Mouse (Mus musculus) MEL (cell line): ENCODE data around the gene Kcnk13. TPM values are rescaled to one million over a fixed set of nuclear protein-coding genes. Genes with fewer than 3 reads are reported as not detected.

Experiments
- DNase-seq: peaks from one replicate; pipeline ENCODE4 v3.0.0; 2011; ENCODE audit warnings: low read depth, low spot score
- H3K27ac ChIP-seq: 2 replicates; pipeline ENCODE4 v1.5.1; 2012; ENCODE audit warnings: low read depth, mild to moderate bottlenecking, control low read depth, low read length, moderate library complexity; ENCODE audit not compliant: control insufficient read depth
- H3K27me3 ChIP-seq, 2 experiments: fragments of 150-350 bp in 1 of 2; sonication (generic) in 1 of 2; 2 replicates each; pipeline ENCODE4 v1.6.1; 2012; ENCODE audit warnings: low read length in 2 of 2, mild to moderate bottlenecking in 2 of 2, improper control_type of control experiment in 1 of 2, moderate library complexity in 1 of 2; ENCODE audit not compliant: insufficient read depth in 2 of 2, control insufficient read depth in 1 of 2
- H3K36me3 ChIP-seq, 2 experiments: 2 replicates each; pipeline ENCODE4 v1.6.1; 2012 to 2014; ENCODE audit warnings: low read length in 2 of 2, improper control_type of control experiment in 1 of 2, inconsistent platforms in 1 of 2, mild to moderate bottlenecking in 1 of 2; ENCODE audit not compliant: insufficient read depth in 2 of 2, control insufficient read depth in 1 of 2
- H3K4me1 ChIP-seq, 2 experiments: fragments of 150-350 bp in 1 of 2; sonication (generic) in 1 of 2; 2 replicates each; pipeline ENCODE4 v1.6.1; 2012; ENCODE audit warnings: low read length in 2 of 2, improper control_type of control experiment in 1 of 2, mild to moderate bottlenecking in 1 of 2; ENCODE audit not compliant: insufficient read depth in 2 of 2, control insufficient read depth in 1 of 2
- H3K4me3 ChIP-seq, 2 experiments: fragments of 150-350 bp in 1 of 2; sonication (generic) in 1 of 2; 2 replicates each; pipeline ENCODE4 v1.5.1; 2012; ENCODE audit warnings: low read depth in 2 of 2, low read length in 2 of 2, mild to moderate bottlenecking in 2 of 2, moderate library complexity in 2 of 2, control low read depth in 1 of 2, improper control_type of control experiment in 1 of 2; ENCODE audit not compliant: control insufficient read depth in 1 of 2, insufficient read depth in 1 of 2
- H3K79me2 ChIP-seq: 2 replicates; pipeline ENCODE4 v1.6.1; 2012; ENCODE audit warnings: mild to moderate bottlenecking, low read length, moderate library complexity; ENCODE audit not compliant: control insufficient read depth, poor library complexity, insufficient read depth
- H3K9ac ChIP-seq: 2 replicates; pipeline ENCODE4 v1.6.1; 2012; ENCODE audit warnings: low read depth, mild to moderate bottlenecking, control low read depth, low read length, moderate library complexity; ENCODE audit not compliant: control insufficient read depth, poor library complexity, severe bottlenecking
- H3K9me3 ChIP-seq: fragments of 150-350 bp; sonication (generic); replicated peaks from 2 replicates; pipeline ENCODE4 v1.6.1; 2012; ENCODE audit warnings: mild to moderate bottlenecking, low read length, improper control_type of control experiment, moderate library complexity; ENCODE audit not compliant: insufficient read depth
- CHD1 ChIP-seq: IDR thresholded peaks from 2 replicates; pipeline ENCODE4 v1.6.1; 2012; ENCODE audit warnings: low read depth, mild to moderate bottlenecking, inconsistent platforms, low read length, improper control_type of control experiment
- CHD2 ChIP-seq: IDR thresholded peaks from 2 replicates; pipeline ENCODE4 v1.6.1; 2011; ENCODE audit warnings: low read length, improper control_type of control experiment
- E2F4 ChIP-seq: IDR thresholded peaks from 2 replicates; pipeline ENCODE4 v1.6.1; 2011; ENCODE audit warnings: low read depth, low read length, improper control_type of control experiment, borderline replicate concordance
- KAT2A ChIP-seq: conservative IDR thresholded peaks from 2 replicates; pipeline ENCODE4 v1.6.1; 2012; ENCODE audit warnings: low read depth, low read length, improper control_type of control experiment, inconsistent platforms
- MEF2A ChIP-seq: IDR thresholded peaks from 2 replicates; pipeline ENCODE4 v1.6.1; 2014; ENCODE audit warnings: low read depth, mild to moderate bottlenecking, inconsistent platforms, low read length, improper control_type of control experiment; ENCODE audit not compliant: poor library complexity, insufficient replicate concordance, severe bottlenecking; ENCODE audit errors: extremely low read depth
- MXI1 ChIP-seq: IDR thresholded peaks from 2 replicates; pipeline ENCODE4 v1.6.1; 2011; ENCODE audit warnings: mild to moderate bottlenecking, low read depth, low read length, improper control_type of control experiment
- NRF1 ChIP-seq: IDR thresholded peaks from 2 replicates; pipeline ENCODE4 v1.6.1; 2014; ENCODE audit warnings: low read depth, mild to moderate bottlenecking, inconsistent platforms, low read length, improper control_type of control experiment, moderate library complexity; ENCODE audit not compliant: poor library complexity, insufficient read depth, severe bottlenecking
- POLR2A ChIP-seq, 2 experiments: IDR thresholded peaks; 2 replicates each; pipeline ENCODE4 v1.6.1; 2011 to 2012; ENCODE audit warnings: low read length in 2 of 2, mild to moderate bottlenecking in 2 of 2, control low read depth in 1 of 2, improper control_type of control experiment in 1 of 2, low read depth in 1 of 2, moderate library complexity in 1 of 2; ENCODE audit not compliant: control insufficient read depth in 1 of 2, insufficient read depth in 1 of 2, poor library complexity in 1 of 2
- POLR2AphosphoS5 ChIP-seq: IDR thresholded peaks from 2 replicates; pipeline ENCODE4 v1.6.1; 2012; ENCODE audit warnings: low read depth, borderline replicate concordance, mild to moderate bottlenecking, inconsistent platforms, low read length, moderate library complexity, mixed read lengths
- RAD21 ChIP-seq: IDR thresholded peaks from 2 replicates; pipeline ENCODE4 v1.6.1; 2011; ENCODE audit warnings: mild to moderate bottlenecking, low read depth, low read length, improper control_type of control experiment
- SIN3A ChIP-seq: IDR thresholded peaks from 2 replicates; pipeline ENCODE4 v1.6.1; 2012; ENCODE audit warnings: low read length, improper control_type of control experiment, inconsistent platforms
- SMC3 ChIP-seq: IDR thresholded peaks from 2 replicates; pipeline ENCODE4 v1.6.1; 2011; ENCODE audit warnings: low read depth, low read length, improper control_type of control experiment
- TBP ChIP-seq: IDR thresholded peaks from 2 replicates; pipeline ENCODE4 v1.8.0; 2011; ENCODE audit warnings: low read depth, low read length, improper control_type of control experiment
- UBTF ChIP-seq: IDR thresholded peaks from 2 replicates; pipeline ENCODE4 v1.6.1; 2012; ENCODE audit warnings: low read depth, mild to moderate bottlenecking, inconsistent platforms, low read length, improper control_type of control experiment, moderate library complexity, borderline replicate concordance; ENCODE audit not compliant: insufficient read depth
- USF1 ChIP-seq: IDR thresholded peaks from 2 replicates; pipeline ENCODE4 v1.6.1; 2014; ENCODE audit warnings: low read depth, mild to moderate bottlenecking, inconsistent platforms, low read length, improper control_type of control experiment, moderate library complexity
- ZC3H11A ChIP-seq: IDR thresholded peaks from 2 replicates; pipeline ENCODE4 v1.6.1; 2012; ENCODE audit warnings: low read depth, mild to moderate bottlenecking, inconsistent platforms, low read length, improper control_type of control experiment
- ZKSCAN1 ChIP-seq: IDR thresholded peaks from 2 replicates; pipeline ENCODE4 v1.6.1; 2012; ENCODE audit warnings: low read depth, mild to moderate bottlenecking, inconsistent platforms, low read length, improper control_type of control experiment, moderate library complexity
- ZNF384 ChIP-seq: IDR thresholded peaks from 2 replicates; pipeline ENCODE4 v1.6.1; 2012; ENCODE audit warnings: low read depth, mild to moderate bottlenecking, inconsistent platforms, low read length, improper control_type of control experiment
- polyA plus RNA-seq, 2 experiments: library from polyadenylated mRNA; stranded (reverse) in 1 of 2; unstranded in 1 of 2; fragments of >175 nt in 1 of 2; fragments of >200 nt in 1 of 2; gene quantifications; 2 replicates each; pipeline versions ENCODE4 v1.2.1 to v1.2.4; 2012; ENCODE audit warnings: low replicate concordance in 2 of 2, low read depth in 1 of 2; ENCODE audit not compliant: insufficient read length in 2 of 2, insufficient read depth in 1 of 2, missing spikeins in 1 of 2
- total RNA-seq: library from RNA; depleted of rRNA; stranded (reverse); fragments of 300-350 nt; gene quantifications from 2 replicates; pipeline ENCODE4 v1.2.3, GENCODE M21; 2012

Gene Kcnk13
- total and polyA plus RNA-seq, 3 experiments, result not detected

GRCm38 (mm10) chr12:100073201-100073672, 108.9 kb downstream of the Kcnk13 start:
- H3K36me3 ChIP-seq, result no peaks in the 10 kb centered on the region
- no peak for TF ChIP-seq TBP
- no peak for TF ChIP-seq POLR2A (IDR thresholded peaks at IDR 0.05; ENCODE audit: control insufficient read depth in 1 of 2, insufficient read depth in 1 of 2, low read depth in 1 of 2, low read length in 2 of 2, poor library complexity in 1 of 2)
- TF ChIP-seq POLR2AphosphoS5, result no peak
- no peak for TF ChIP-seq ZKSCAN1
- no peak for TF ChIP-seq ZC3H11A
- no peak for TF ChIP-seq SIN3A
- no peak for TF ChIP-seq UBTF
- TF ChIP-seq NRF1, result no peak
- TF ChIP-seq, all 39 proteins: peak for 0
- Histone ChIP-seq H3K9me3 (no peaks in the 10 kb centered on the region), H3K4me1 (no peaks in the 10 kb centered on the region), H3K9ac (no peak overlapping the region), H3K79me2 (no peaks in the 10 kb centered on the region), H3K4me3 (no peak overlapping the region), H3K27me3 (peaks cover 0 to 4% of the 10 kb centered on the region in 2 experiments; a peak in 3 of 4 replicates), H3K27ac (no peak overlapping the region)
- DNase-seq, result no peak

GRCm38 (mm10) chr12:100075715-100076114, 111.4 kb downstream of the Kcnk13 start:
- H3K4me3 ChIP-seq, result no peak overlapping the region
- no peaks in the 10 kb centered on the region for H3K4me1 ChIP-seq
- H3K27me3 ChIP-seq, result peaks cover 3 to 5% of the 10 kb centered on the region in 2 experiments; a peak in 3 of 4 replicates
- no peaks in the 10 kb centered on the region for H3K9me3 ChIP-seq
- no peaks in the 10 kb centered on the region for H3K79me2 ChIP-seq
- no peak for DNase-seq
- TF ChIP-seq USF1 (no peak), MEF2A (no peak), SMC3 (no peak), ZNF384 (no peak), RAD21 (no peak), NRF1 (no peak), CHD2 (no peak), ZKSCAN1 (no peak), MXI1 (no peak), CHD1 (no peak), E2F4 (no peak), POLR2A (IDR thresholded peaks at IDR 0.05; ENCODE audit: control insufficient read depth in 1 of 2, insufficient read depth in 1 of 2, low read depth in 1 of 2, low read length in 2 of 2, poor library complexity in 1 of 2) (no peak), KAT2A (no peak)
- TF ChIP-seq, all 39 proteins: peak for 0
- no peaks in the 10 kb centered on the region for H3K36me3 ChIP-seq
- H3K27ac ChIP-seq, result no peak overlapping the region
- H3K9ac ChIP-seq, result no peak overlapping the region
